Mouse (Mus musculus): Measurements from ENCODE around the gene Tbcd.

GRCm38 (mm10) chr11:121617371-121617770, 165.6 kb downstream of the Tbcd start:
- TF ChIP-seq POLR2A (IDR thresholded peaks at IDR 0.05; ENCODE audit: low read depth, low read length) (no peak), CTCF (IDR thresholded peaks at IDR 0.05; ENCODE audit: extremely low read depth, insufficient read length, insufficient replicate concordance, low read depth, low read length) (no peak)
